Comparison of ENCODE assay signal across 8 mouse cellular contexts in genomic region chr6:146795924-146796545, GRCm38 (mm10). TPM values are rescaled to one million over a fixed set of nuclear protein-coding genes. Genes with fewer than 3 reads are reported as not detected.
DNase-seq lines count a peak whose midpoint lies in the region; ATAC-seq lines count a peak whose summit lies in the region.

Arntl2 (plus strand) TSS chr6:146796055.

- no peaks in the 10 kb centered on the region for H3K9me3 ChIP-seq in intestine, embryonic 14.5 days (ENCODE audit: control insufficient read depth, low read length)

- intact Hi-C loops in left cerebral cortex, postnatal 10 days (cut with DNase I), result no loop called here

- H3K27me3 ChIP-seq in intestine, embryonic 14.5 days (replicated peaks; ENCODE audit: control insufficient read depth, insufficient read depth, low read length), result no peaks in the 10 kb centered on the region

- peak within 1 kb of the TSS; percentile 55 for H3K4me3 ChIP-seq in intestine, embryonic 14.5 days (ENCODE audit: low read depth, low read length)

- WGBS in intestine, embryonic 14.5 days, result 1% methylated on average over 36 of the region's 36 CpGs

- peak within 1 kb of the TSS; percentile 53 for H3K9ac ChIP-seq in intestine, embryonic 14.5 days (ENCODE audit: low read length)

- no peak within 1 kb of the TSS for H3K27ac ChIP-seq in intestine, embryonic 14.5 days (ENCODE audit: low read depth)

- no peaks in the 10 kb centered on the region for H3K36me3 ChIP-seq in intestine, embryonic 14.5 days (ENCODE audit: control insufficient read depth, insufficient read depth, low read length)

- peak; percentile 95 for ATAC-seq in intestine, embryonic 14.5 days (replicated peaks; ENCODE audit: low FRiP score, low TSS enrichment, low read depth)
- ATAC-seq in megakaryocyte, adult 5-6 weeks (ENCODE audit: poor library complexity, severe bottlenecking), result peak; percentile 95

- H3K4me2 ChIP-seq in intestine, embryonic 14.5 days (ENCODE audit: low read length), result peak within 1 kb of the TSS; percentile 75

- no peaks in the 10 kb centered on the region for H3K4me1 ChIP-seq in intestine, embryonic 14.5 days (replicated peaks; ENCODE audit: control insufficient read depth, insufficient read depth, low read length)

- DNase-seq in adrenal gland, postnatal 10 days, result peak; percentile 89
- DNase-seq in embryo, embryonic 11.5 days (ENCODE audit: low read depth, low spot score), result peak; percentile 34
- DNase-seq in gastrocnemius, postnatal 4 days (ENCODE audit: low spot score in 2 of 2), result peak; percentile 48 to 75
- peak; percentile 87 for DNase-seq in intestine, embryonic 14.5 days (ENCODE audit: low spot score)
- DNase-seq in left cerebral cortex, postnatal 10 days (ENCODE audit: extremely low spot score in 1 of 2, low spot score in 2 of 2), result peak; percentile 59 to 85
- peak; percentile 72 for DNase-seq in right cerebral cortex, postnatal 14 days
- no peak for DNase-seq in B cell, adult 2 months

RNA-seq across cellular contexts. Expression of gene Arntl2, which starts in this region (rescaled TPM):
- total RNA-seq in adrenal gland, postnatal 10 days (2021), result 1 to 10 TPM; 1.3 to 3.4 TPM
- 1 to 10 TPM; 1.3 to 2.9 TPM for total RNA-seq in gastrocnemius, postnatal 4 days (2021)
- polyA plus RNA-seq in intestine, embryonic 14.5 days (2014; fragmentation: Nextera tagmentation; extraction: Ambion mirVana), result 2.2 and 2.6 TPM in 2 replicates
- total RNA-seq in left cerebral cortex, postnatal 10 days (2021), result 10 to 100 TPM in 1 of 2 experiments, 1 to 10 TPM in 1; 7.1 to 11.5 TPM
- total RNA-seq in megakaryocyte, adult 5-6 weeks (2015), result 0.04 and 0.16 TPM in 2 replicates
- not detected in 2 replicates for total RNA-seq in megakaryocyte, adult 5-6 weeks (2017)

Comparison
In these comparisons a context has a peak if more than half of its experiments do, and no peak if none do; other contexts are left out.
1. Peak in ATAC-seq in megakaryocyte, adult 5-6 weeks; RNA of the gene not detected or under 1 TPM.
2. DNase-seq: peak in adrenal gland, postnatal 10 days (single experiment), embryo, embryonic 11.5 days (single experiment), gastrocnemius, postnatal 4 days (2 of 2), intestine, embryonic 14.5 days (single experiment), left cerebral cortex, postnatal 10 days (2 of 2) and right cerebral cortex, postnatal 14 days (single experiment); none in B cell, adult 2 months (0 of 2).